Mouse (Mus musculus): Measurements from ENCODE around the gene Tlr13. TPM values are rescaled to one million over a fixed set of nuclear protein-coding genes. Genes with fewer than 3 reads are reported as not detected.

Tlr13 gene
- polyA plus RNA-seq, 1 experiment from 2014 or later = 0.31 TPM

DNA sequence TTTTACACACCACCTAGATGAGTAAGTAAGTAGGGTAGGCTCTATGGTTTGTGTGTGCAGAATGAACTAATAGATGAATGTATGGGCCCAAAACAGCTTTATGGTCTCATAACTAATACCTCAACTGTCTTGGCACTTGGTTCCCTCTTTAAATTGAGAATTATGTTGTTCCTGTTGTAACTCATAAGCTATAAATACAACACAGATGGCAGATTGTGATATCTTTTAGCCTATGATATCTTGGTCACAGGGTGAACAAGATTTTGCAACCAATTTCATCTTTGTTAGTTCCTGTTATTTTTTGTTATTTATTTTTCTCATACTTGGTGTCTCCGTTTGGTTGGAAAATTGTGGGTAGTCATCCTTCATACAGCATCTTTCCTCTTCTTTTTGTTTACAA lies 5.2 kb downstream of the Tlr13 start:
- H3K27me3 ChIP-seq = no peaks in the 10 kb centered on the region
- WGBS = 87% methylated on average over 1 of the region's 1 CpGs
- no peaks in the 10 kb centered on the region for H3K36me3 ChIP-seq
- no peaks in the 10 kb centered on the region for H3K9me3 ChIP-seq
- no peak overlapping the region for H3K9ac ChIP-seq (replicated peaks)
- no peak overlapping the region for H3K4me2 ChIP-seq
- H3K4me1 ChIP-seq (replicated peaks) = no peaks in the 10 kb centered on the region
- ATAC-seq (ENCODE audit: insufficient number of reproducible peaks, insufficient read depth, low FRiP score, low TSS enrichment, low read depth) = no peak
- no peak overlapping the region for H3K27ac ChIP-seq
- H3K4me3 ChIP-seq (replicated peaks) = no peak overlapping the region

DNA sequence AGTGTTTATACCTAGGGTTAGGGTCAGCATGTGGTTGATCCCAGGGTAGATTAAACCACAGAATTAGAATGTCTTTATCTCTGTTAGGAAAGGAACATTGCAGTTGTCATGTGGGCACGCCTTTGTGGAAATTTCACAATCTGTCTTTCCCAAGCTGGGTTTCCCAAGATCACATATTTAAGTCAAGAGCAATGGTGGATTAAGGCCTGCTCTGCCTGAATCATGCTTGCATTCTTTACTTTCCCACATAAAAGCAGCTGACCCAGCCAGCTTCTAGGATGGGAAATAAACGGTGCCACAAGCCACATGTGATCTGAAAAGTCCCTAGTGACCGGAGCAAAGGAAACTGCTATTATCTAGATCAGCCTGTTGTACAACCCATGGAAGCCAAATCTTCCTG lies 6.5 kb downstream of the Tlr13 start:
- H3K27ac ChIP-seq = no peak overlapping the region
- H3K9ac ChIP-seq (replicated peaks) = no peak overlapping the region
- WGBS = 79% methylated on average over 3 of the region's 3 CpGs
- no peak overlapping the region for H3K4me3 ChIP-seq (replicated peaks)
- no peaks in the 10 kb centered on the region for H3K27me3 ChIP-seq
- no peaks in the 10 kb centered on the region for H3K9me3 ChIP-seq
- H3K36me3 ChIP-seq = no peaks in the 10 kb centered on the region
- no peaks in the 10 kb centered on the region for H3K4me1 ChIP-seq (replicated peaks)
- ATAC-seq (ENCODE audit: insufficient number of reproducible peaks, insufficient read depth, low FRiP score, low TSS enrichment, low read depth) = no peak
- no peak overlapping the region for H3K4me2 ChIP-seq

DNA sequence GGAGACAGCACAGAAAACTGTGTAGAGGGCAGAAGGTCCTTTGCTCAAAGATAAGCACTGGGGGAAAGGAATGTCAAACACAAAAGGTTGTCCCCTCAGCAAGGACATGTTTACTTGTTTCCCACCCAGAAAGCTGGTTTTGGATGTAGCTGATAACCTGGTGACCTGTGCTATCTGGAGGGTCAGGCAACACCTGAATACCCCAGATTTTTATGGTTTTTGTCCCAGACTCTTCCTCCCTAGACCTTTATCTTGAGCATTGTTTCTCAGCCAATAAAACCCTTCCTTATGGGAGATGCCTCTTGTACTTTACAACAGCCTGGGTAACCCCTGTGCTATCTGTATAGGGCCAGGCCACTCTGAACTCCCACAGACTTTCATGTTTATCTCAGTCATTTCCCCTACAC lies 11.2 kb downstream of the Tlr13 start:
- no peaks in the 10 kb centered on the region for H3K9me3 ChIP-seq
- H3K4me1 ChIP-seq (replicated peaks) = no peaks in the 10 kb centered on the region
- H3K27me3 ChIP-seq = peaks cover 6% of the 10 kb centered on the region; the same call in 1 of the 2 replicates
- no peak overlapping the region for H3K4me3 ChIP-seq (replicated peaks)
- no peak overlapping the region for H3K9ac ChIP-seq (replicated peaks)
- no peak overlapping the region for H3K27ac ChIP-seq
- H3K4me2 ChIP-seq = no peak overlapping the region
- no peaks in the 10 kb centered on the region for H3K36me3 ChIP-seq
- ATAC-seq (ENCODE audit: insufficient number of reproducible peaks, insufficient read depth, low FRiP score, low TSS enrichment, low read depth) = no peak

- peaks cover 6% of the 10 kb centered on the region; the same call in 1 of the 2 replicates for H3K27me3 ChIP-seq
- no peak overlapping the region for H3K27ac ChIP-seq
- no peak for ATAC-seq (ENCODE audit: insufficient number of reproducible peaks, insufficient read depth, low FRiP score, low TSS enrichment, low read depth)
- WGBS = 78% methylated on average over 4 of the region's 4 CpGs
- H3K36me3 ChIP-seq = no peaks in the 10 kb centered on the region
- H3K9me3 ChIP-seq = no peaks in the 10 kb centered on the region
- H3K4me3 ChIP-seq (replicated peaks) = no peak overlapping the region
- no peaks in the 10 kb centered on the region for H3K4me1 ChIP-seq (replicated peaks)
- H3K9ac ChIP-seq (replicated peaks) = no peak overlapping the region
- no peak overlapping the region for H3K4me2 ChIP-seq
Observed at GRCm38 (mm10) chrX:106155892-106156291, 12.9 kb downstream of the Tlr13 start.

GRCm38 (mm10) chrX:106163995-106164394 lies 21.0 kb downstream of the Tlr13 start:
- Histone ChIP-seq H3K36me3 (no peaks in the 10 kb centered on the region), H3K9ac (replicated peaks) (no peak overlapping the region), H3K4me2 (no peak overlapping the region), H3K4me3 (replicated peaks) (no peak overlapping the region), H3K27me3 (no peaks in the 10 kb centered on the region), H3K27ac (no peak overlapping the region), H3K9me3 (no peaks in the 10 kb centered on the region), H3K4me1 (replicated peaks) (no peaks in the 10 kb centered on the region)
- ATAC-seq (ENCODE audit: insufficient number of reproducible peaks, insufficient read depth, low FRiP score, low TSS enrichment, low read depth) = no peak
- 57% methylated on average over 5 of the region's 5 CpGs for WGBS

- no peak overlapping the region for H3K4me2 ChIP-seq
- H3K9ac ChIP-seq (replicated peaks) = no peak overlapping the region
- H3K9me3 ChIP-seq = no peaks in the 10 kb centered on the region
- no peaks in the 10 kb centered on the region for H3K27me3 ChIP-seq
- H3K27ac ChIP-seq = no peak overlapping the region
- no peak for ATAC-seq (ENCODE audit: insufficient number of reproducible peaks, insufficient read depth, low FRiP score, low TSS enrichment, low read depth)
- H3K4me3 ChIP-seq (replicated peaks) = no peak overlapping the region
- H3K36me3 ChIP-seq = no peaks in the 10 kb centered on the region
- WGBS = 79% methylated on average over 5 of the region's 5 CpGs
- no peaks in the 10 kb centered on the region for H3K4me1 ChIP-seq (replicated peaks)
Observed at GRCm38 (mm10) chrX:106164555-106164954, 21.6 kb downstream of the Tlr13 start.

DNA sequence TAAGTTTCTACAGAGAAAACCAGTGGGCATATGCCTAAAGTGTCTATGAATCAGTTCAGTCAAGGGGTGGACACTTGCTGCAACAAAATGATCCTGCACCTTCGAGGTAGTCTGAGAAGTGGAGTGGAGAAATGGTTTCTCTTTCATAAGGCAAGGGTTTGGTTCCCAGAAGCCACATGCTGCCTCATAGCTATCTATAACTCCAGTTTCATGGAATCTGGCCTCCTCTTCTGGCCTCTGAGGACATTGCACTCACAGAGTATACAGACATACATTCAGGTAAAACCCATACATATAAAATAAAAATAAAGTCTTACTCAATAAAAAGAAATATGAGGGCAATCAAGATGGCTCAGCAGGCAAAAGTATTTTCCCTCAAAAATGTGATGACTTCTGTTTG lies 22.1 kb downstream of the Tlr13 start:
- Histone ChIP-seq H3K27ac (no peak overlapping the region), H3K4me1 (replicated peaks) (no peaks in the 10 kb centered on the region), H3K4me2 (no peak overlapping the region), H3K4me3 (replicated peaks) (no peak overlapping the region), H3K36me3 (no peaks in the 10 kb centered on the region), H3K9ac (replicated peaks) (no peak overlapping the region), H3K9me3 (no peaks in the 10 kb centered on the region), H3K27me3 (no peaks in the 10 kb centered on the region)
- WGBS = 86% methylated on average over 1 of the region's 1 CpGs
- ATAC-seq (ENCODE audit: insufficient number of reproducible peaks, insufficient read depth, low FRiP score, low TSS enrichment, low read depth) = no peak

GRCm38 (mm10) chrX:106171106-106171852 lies 28.3 kb downstream of the Tlr13 start:
- Histone ChIP-seq H3K9ac (replicated peaks) (no peak overlapping the region), H3K4me2 (peak overlapping the region; percentile 45)

GRCm38 (mm10) chrX:106171853-106172154 lies 28.8 kb downstream of the Tlr13 start:
- Histone ChIP-seq H3K4me1 (replicated peaks) (no peaks in the 10 kb centered on the region), H3K4me2 (peak overlapping the region; percentile 45), H3K4me3 (replicated peaks) (peak overlapping the region; percentile 23; the same call in 1 of the 2 replicates), H3K9me3 (no peaks in the 10 kb centered on the region), H3K9ac (replicated peaks) (no peak overlapping the region), H3K27me3 (no peaks in the 10 kb centered on the region), H3K36me3 (no peaks in the 10 kb centered on the region), H3K27ac (no peak overlapping the region)
- ATAC-seq (ENCODE audit: insufficient number of reproducible peaks, insufficient read depth, low FRiP score, low TSS enrichment, low read depth) = no peak
- 60% methylated on average over 5 of the region's 6 CpGs for WGBS

More at GRCm38 (mm10) chrX:106171106-106171852, 28.3 kb downstream of the Tlr13 start:
- WGBS = 27% methylated on average over 18 of the region's 18 CpGs
- Histone ChIP-seq H3K4me3 (replicated peaks) (peak overlapping the region; percentile 23), H3K27ac (no peak overlapping the region), H3K27me3 (no peaks in the 10 kb centered on the region), H3K9me3 (no peaks in the 10 kb centered on the region), H3K36me3 (no peaks in the 10 kb centered on the region), H3K4me1 (replicated peaks) (no peaks in the 10 kb centered on the region)
- ATAC-seq (ENCODE audit: insufficient number of reproducible peaks, insufficient read depth, low FRiP score, low TSS enrichment, low read depth) = peak; percentile 59

- Histone ChIP-seq H3K27ac (no peak overlapping the region), H3K4me2 (no peak overlapping the region), H3K36me3 (no peaks in the 10 kb centered on the region), H3K4me1 (replicated peaks) (no peaks in the 10 kb centered on the region), H3K9ac (replicated peaks) (no peak overlapping the region), H3K4me3 (replicated peaks) (no peak overlapping the region), H3K9me3 (no peaks in the 10 kb centered on the region), H3K27me3 (no peaks in the 10 kb centered on the region)
- WGBS = 58% methylated on average over 9 of the region's 9 CpGs
- ATAC-seq (ENCODE audit: insufficient number of reproducible peaks, insufficient read depth, low FRiP score, low TSS enrichment, low read depth) = no peak
Observed at GRCm38 (mm10) chrX:106176331-106176730, 33.3 kb downstream of the Tlr13 start.

- Histone ChIP-seq H3K4me1 (replicated peaks) (peaks cover 13% of the 10 kb centered on the region), H3K4me3 (replicated peaks) (no peak overlapping the region), H3K9me3 (no peaks in the 10 kb centered on the region), H3K27me3 (peaks cover 8% of the 10 kb centered on the region; the same call in 1 of the 2 replicates), H3K9ac (replicated peaks) (no peak overlapping the region), H3K27ac (no peak overlapping the region), H3K4me2 (no peak overlapping the region), H3K36me3 (no peaks in the 10 kb centered on the region)
- ATAC-seq (ENCODE audit: insufficient number of reproducible peaks, insufficient read depth, low FRiP score, low TSS enrichment, low read depth) = no peak
- WGBS = 50% methylated on average over 4 of the region's 4 CpGs
Observed at GRCm38 (mm10) chrX:106184279-106184678, 41.3 kb downstream of the Tlr13 start.

DNA sequence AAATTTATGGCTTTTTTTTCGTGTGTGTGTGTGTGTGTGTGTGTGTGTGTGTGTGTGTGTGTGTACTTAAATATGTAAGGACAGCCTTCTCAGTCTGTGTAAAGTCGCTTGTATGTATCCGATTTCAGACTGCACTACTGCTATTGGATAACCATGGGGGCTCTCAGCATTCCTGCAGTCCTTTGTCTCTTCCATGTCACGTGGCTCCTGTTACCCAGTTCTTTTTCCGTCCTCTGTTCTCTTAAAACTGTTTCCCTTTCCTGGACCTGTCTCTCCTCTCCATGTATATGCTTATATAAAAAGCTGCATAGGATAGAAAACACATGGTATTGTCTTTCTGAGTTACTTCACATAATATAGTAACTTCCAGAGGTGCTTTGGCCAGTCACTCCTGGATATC lies 42.7 kb downstream of the Tlr13 start:
- Histone ChIP-seq H3K27ac (peak overlapping the region; percentile 94), H3K4me1 (replicated peaks) (peaks cover 13% of the 10 kb centered on the region), H3K9ac (replicated peaks) (no peak overlapping the region), H3K4me3 (replicated peaks) (no peak overlapping the region), H3K27me3 (peaks cover 8% of the 10 kb centered on the region; the same call in 1 of the 2 replicates), H3K4me2 (peak overlapping the region; percentile 37; the same call in 1 of the 2 replicates), H3K9me3 (no peaks in the 10 kb centered on the region), H3K36me3 (no peaks in the 10 kb centered on the region)
- peak; percentile 61 for ATAC-seq (ENCODE audit: insufficient number of reproducible peaks, insufficient read depth, low FRiP score, low TSS enrichment, low read depth)
- WGBS = 24% methylated on average over 5 of the region's 5 CpGs

Measured in limb, embryonic 12.5 days (tissue).